Mouse (Mus musculus): ENCODE data around the gene Ccnt1.

DNA sequence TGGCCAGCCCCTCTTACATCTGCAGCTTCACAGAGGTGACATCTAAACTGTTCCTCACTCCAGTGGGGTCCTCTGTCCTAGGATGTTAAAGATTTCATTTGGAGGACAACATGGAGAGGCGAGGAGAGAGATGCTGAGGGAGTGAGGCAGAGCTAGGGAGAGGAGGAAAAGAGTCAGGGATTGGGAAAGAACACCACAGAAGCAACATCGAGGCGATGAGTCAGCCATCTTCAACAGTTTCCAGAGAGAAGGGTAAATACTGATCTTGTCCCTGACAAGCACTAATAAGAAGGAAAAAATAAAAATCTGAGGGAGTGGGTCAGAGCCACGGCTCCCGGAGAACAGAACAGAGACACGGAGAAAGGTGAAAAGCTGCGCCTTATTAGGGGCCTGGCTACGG lies 12.3 kb upstream of the Ccnt1 start:
- TF ChIP-seq TAL1 (IDR thresholded peaks at IDR 0.05; ENCODE audit: low read length): no peak
- no peak for TF ChIP-seq GATA1 (IDR thresholded peaks at IDR 0.05; ENCODE audit: low read length)
